Comparison of ENCODE assay signal across 8 mouse cellular contexts in genomic region chr2:30414681-30415080, GRCm38 (mm10). TPM values are rescaled to one million over a fixed set of nuclear protein-coding genes. Genes with fewer than 3 reads are reported as not detected.
DNase-seq lines count a peak whose midpoint lies in the region; ATAC-seq and TF ChIP-seq lines count a peak whose summit lies in the region.

No protein-coding gene starts in this region.

- no peaks in the 10 kb centered on the region for H3K27me3 ChIP-seq in spleen, adult 2 months (ENCODE audit: control insufficient read depth, insufficient read depth, low read length)
- H3K27me3 ChIP-seq in liver, embryonic 11.5 days (replicated peaks; ENCODE audit: control insufficient read depth, insufficient read depth, low read length), result no peaks in the 10 kb centered on the region
- H3K27me3 ChIP-seq in stomach, postnatal 0 days (ENCODE audit: control insufficient read depth, insufficient read depth, low read length), result no peaks in the 10 kb centered on the region

- TF ChIP-seq EP300 in stomach, postnatal 0 days (optimal IDR thresholded peaks at IDR 0.05), result no peak

- no peak for TF ChIP-seq POLR2A in spleen, adult 2 months (IDR thresholded peaks at IDR 0.05; ENCODE audit: low read depth, low read length)

- peak overlapping the region; percentile 98 for H3K4me2 ChIP-seq in liver, embryonic 11.5 days
- H3K4me2 ChIP-seq in stomach, postnatal 0 days (replicated peaks; ENCODE audit: low read depth), result peak overlapping the region; percentile 79

- peak overlapping the region; percentile 83 for H3K4me3 ChIP-seq in spleen, adult 2 months (ENCODE audit: extremely low read depth, insufficient read depth, insufficient read length)
- H3K4me3 ChIP-seq in liver, embryonic 11.5 days (ENCODE audit: low read depth, low read length), result peak overlapping the region; percentile 96
- peak overlapping the region; percentile 95 for H3K4me3 ChIP-seq in stomach, postnatal 0 days (ENCODE audit: low read depth, low read length)

- TF ChIP-seq CTCF in spleen, adult 2 months (IDR thresholded peaks at IDR 0.05; ENCODE audit: extremely low read depth, insufficient read depth, insufficient read length, insufficient replicate concordance), result no peak
- no peak for TF ChIP-seq CTCF in stomach, postnatal 0 days (IDR thresholded peaks at IDR 0.05; ENCODE audit: low read depth)

- DNase-seq in cerebellum, adult 11-12 months, result peak; percentile 66
- no peak for DNase-seq in cerebellum, adult 11 months
- no peak for DNase-seq in spleen, adult 2 months (ENCODE audit: low read depth in 1 of 2, low spot score in 2 of 2)
- DNase-seq in spleen, adult 12 weeks (ENCODE audit: low spot score), result no peak
- DNase-seq in liver, embryonic 11.5 days (ENCODE audit: low spot score), result no peak
- DNase-seq in stomach, postnatal 0 days (ENCODE audit: low spot score), result no peak
- DNase-seq in Muller cell, postnatal 12 days (ENCODE audit: inconsistent ontology term), result no peak
- DNase-seq in cerebellum, postnatal 14 days, result no peak

- no peaks in the 10 kb centered on the region; the same call in 1 of the 2 replicates for H3K4me1 ChIP-seq in spleen, adult 2 months (ENCODE audit: control insufficient read depth, insufficient read depth, insufficient read length)
- peaks cover 25% of the 10 kb centered on the region for H3K4me1 ChIP-seq in liver, embryonic 11.5 days (replicated peaks; ENCODE audit: control insufficient read depth, insufficient read depth, low read length)
- no peaks in the 10 kb centered on the region; the same call in 1 of the 2 replicates for H3K4me1 ChIP-seq in stomach, postnatal 0 days (replicated peaks; ENCODE audit: control insufficient read depth, insufficient read depth)

- no peaks in the 10 kb centered on the region for H3K36me3 ChIP-seq in spleen, adult 2 months (ENCODE audit: control insufficient read depth, insufficient read depth, low read length)
- peaks cover 5% of the 10 kb centered on the region; the same call in 1 of the 2 replicates for H3K36me3 ChIP-seq in liver, embryonic 11.5 days (ENCODE audit: control insufficient read depth, insufficient read depth, low read length)
- peaks cover 2% of the 10 kb centered on the region; the same call in 1 of the 2 replicates for H3K36me3 ChIP-seq in stomach, postnatal 0 days (ENCODE audit: control insufficient read depth, insufficient read depth, low read length)

- peak overlapping the region; percentile 100 for H3K9ac ChIP-seq in liver, embryonic 11.5 days (ENCODE audit: low read depth, low read length)
- H3K9ac ChIP-seq in stomach, postnatal 0 days (ENCODE audit: low read length), result peak overlapping the region; percentile 90

- no peak for ATAC-seq in liver, embryonic 11.5 days (replicated peaks; ENCODE audit: low FRiP score)
- ATAC-seq in stomach, postnatal 0 days (ENCODE audit: low FRiP score, low TSS enrichment), result no peak

- H3K27ac ChIP-seq in spleen, adult 2 months (ENCODE audit: insufficient read depth, low read length), result no peak overlapping the region
- H3K27ac ChIP-seq in liver, embryonic 11.5 days (ENCODE audit: low read depth, low read length), result peak overlapping the region; percentile 98
- peak overlapping the region; percentile 94; the same call in 1 of the 2 replicates for H3K27ac ChIP-seq in stomach, postnatal 0 days (replicated peaks)

- H3K9me3 ChIP-seq in liver, embryonic 11.5 days (ENCODE audit: control insufficient read depth, low read length), result no peaks in the 10 kb centered on the region
- no peaks in the 10 kb centered on the region for H3K9me3 ChIP-seq in stomach, postnatal 0 days (ENCODE audit: control insufficient read depth, low read length)

- WGBS in spleen, adult 2 months, result 70% methylated on average over 5 of the region's 5 CpGs
- WGBS in liver, embryonic 11.5 days, result 48% methylated on average over 5 of the region's 5 CpGs
- 54% methylated on average over 5 of the region's 5 CpGs for WGBS in stomach, postnatal 0 days

RNA-seq across cellular contexts. Expression of gene Crat, which starts 0.9 kb away (rescaled TPM):
- 53.9 and 55.2 TPM in 2 replicates for polyA plus RNA-seq in spleen, adult 2 months (2012; rRNA removed)
- 26.1 and 38.3 TPM in 2 replicates for polyA plus RNA-seq in liver, embryonic 11.5 days (2014; fragmentation: Nextera tagmentation; extraction: Ambion mirVana)
- 22.0 and 25.9 TPM in 2 replicates for polyA plus RNA-seq in stomach, postnatal 0 days (2015; fragmentation: Nextera tagmentation; extraction: Ambion mirVana)

RNA-seq across cellular contexts. Expression of gene Ptpa, which starts 1.2 kb away (rescaled TPM):
- 136 and 152 TPM in 2 replicates for polyA plus RNA-seq in spleen, adult 2 months (2012; rRNA removed)
- polyA plus RNA-seq in liver, embryonic 11.5 days (2014; fragmentation: Nextera tagmentation; extraction: Ambion mirVana), result 124 and 135 TPM in 2 replicates
- polyA plus RNA-seq in stomach, postnatal 0 days (2015; fragmentation: Nextera tagmentation; extraction: Ambion mirVana), result 76.6 and 79.6 TPM in 2 replicates

RNA-seq across cellular contexts. Expression of gene Dolpp1, which starts 22.6 kb away (rescaled TPM):
- polyA plus RNA-seq in spleen, adult 2 months (2012; rRNA removed), result 31.9 and 48.2 TPM in 2 replicates
- polyA plus RNA-seq in liver, embryonic 11.5 days (2014; fragmentation: Nextera tagmentation; extraction: Ambion mirVana), result 37.6 and 39.9 TPM in 2 replicates
- 29.8 and 32.9 TPM in 2 replicates for polyA plus RNA-seq in stomach, postnatal 0 days (2015; fragmentation: Nextera tagmentation; extraction: Ambion mirVana)

RNA-seq across cellular contexts. Expression of gene Miga2, which starts 50.6 kb away (rescaled TPM):
- 11.1 and 11.7 TPM in 2 replicates for polyA plus RNA-seq in spleen, adult 2 months (2012; rRNA removed)
- 19.7 and 21.2 TPM in 2 replicates for polyA plus RNA-seq in liver, embryonic 11.5 days (2014; fragmentation: Nextera tagmentation; extraction: Ambion mirVana)
- 16.8 and 17.8 TPM in 2 replicates for polyA plus RNA-seq in stomach, postnatal 0 days (2015; fragmentation: Nextera tagmentation; extraction: Ambion mirVana)

RNA-seq across cellular contexts. Expression of gene Sh3glb2, which starts 55.5 kb away (rescaled TPM):
- 92.3 and 114 TPM in 2 replicates for polyA plus RNA-seq in spleen, adult 2 months (2012; rRNA removed)
- 44.0 and 48.9 TPM in 2 replicates for polyA plus RNA-seq in liver, embryonic 11.5 days (2014; fragmentation: Nextera tagmentation; extraction: Ambion mirVana)
- 84.9 and 102 TPM in 2 replicates for polyA plus RNA-seq in stomach, postnatal 0 days (2015; fragmentation: Nextera tagmentation; extraction: Ambion mirVana)
